Mouse (Mus musculus) megakaryocyte progenitor cell, adult 5-6 weeks (primary cell): ENCODE data around the gene Slc16a6. TPM values are rescaled to one million over a fixed set of nuclear protein-coding genes. Genes with fewer than 3 reads are reported as not detected.

Source experiments
- ATAC-seq: replicated peaks from 2 replicates; pipeline ENCODE4 v1.8.0; 2016; ENCODE audit warnings: mild to moderate bottlenecking, moderate TSS enrichment, inconsistent platforms; ENCODE audit not compliant: poor library complexity
- total RNA-seq, 2 experiments: library from RNA; stranded (forward) in 1 of 2; stranded (reverse) in 1 of 2; fragments of 157-497, 149-512 nt in 1 of 2; fragments of 200-1000 nt in 1 of 2; gene quantifications; 2 replicates each; pipeline versions ENCODE4 v1.2.3 to v1.2.4; 2015 to 2017

Gene Slc16a6
- total RNA-seq, 2 experiments from 2014 or later: 12.6 to 41.6 TPM

DNA sequence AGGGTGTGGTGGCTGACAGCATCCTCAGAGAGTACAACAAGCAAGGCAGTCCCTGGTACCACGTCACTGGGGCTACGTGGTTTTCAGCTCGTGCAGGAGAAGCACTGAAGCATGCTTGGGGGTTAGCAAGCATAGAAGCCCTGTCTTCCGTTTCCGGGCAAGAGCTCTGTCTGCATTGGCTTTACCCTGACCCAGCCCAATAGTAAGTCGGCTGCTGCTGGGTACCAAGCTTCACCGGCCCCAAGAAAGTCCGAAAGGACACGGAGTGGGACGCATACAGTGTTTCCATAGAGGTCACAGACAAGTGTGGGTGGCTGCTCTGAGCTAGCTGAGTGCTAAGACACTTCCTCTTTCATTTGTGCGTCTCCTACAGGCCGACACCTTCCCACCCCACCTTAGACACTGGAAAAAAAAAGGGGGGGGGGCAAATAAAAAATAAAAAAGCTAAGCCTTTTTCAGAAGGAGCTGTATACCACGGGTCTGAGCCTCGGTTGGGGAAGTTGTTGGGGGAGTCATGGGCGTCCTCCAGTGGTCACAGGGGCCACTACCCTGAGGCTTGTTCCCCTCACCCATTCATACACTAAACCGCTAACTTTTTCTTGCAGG is 53.3 kb downstream of the Slc16a6 start:
- peak; percentile 61 for ATAC-seq

DNA sequence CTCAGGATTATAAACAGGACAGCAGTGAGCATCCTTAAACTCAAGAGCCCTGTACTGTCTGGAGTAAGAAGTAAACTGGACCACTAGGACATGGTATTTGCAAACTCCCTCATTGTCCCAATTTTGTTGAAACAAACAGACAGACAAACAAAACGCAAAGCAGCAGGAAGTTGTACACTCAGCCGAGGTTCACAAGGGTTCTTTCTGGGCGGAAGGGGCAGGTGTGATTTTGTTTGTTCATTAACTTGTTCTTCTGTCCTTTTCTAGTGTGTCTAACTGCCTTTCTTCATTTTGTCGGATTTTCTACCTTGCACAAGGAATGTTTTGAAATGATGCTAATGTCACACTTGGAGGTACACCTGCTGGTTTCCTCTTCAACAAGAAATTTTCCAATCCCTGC is 53.9 kb downstream of the Slc16a6 start:
- ATAC-seq: no peak

DNA sequence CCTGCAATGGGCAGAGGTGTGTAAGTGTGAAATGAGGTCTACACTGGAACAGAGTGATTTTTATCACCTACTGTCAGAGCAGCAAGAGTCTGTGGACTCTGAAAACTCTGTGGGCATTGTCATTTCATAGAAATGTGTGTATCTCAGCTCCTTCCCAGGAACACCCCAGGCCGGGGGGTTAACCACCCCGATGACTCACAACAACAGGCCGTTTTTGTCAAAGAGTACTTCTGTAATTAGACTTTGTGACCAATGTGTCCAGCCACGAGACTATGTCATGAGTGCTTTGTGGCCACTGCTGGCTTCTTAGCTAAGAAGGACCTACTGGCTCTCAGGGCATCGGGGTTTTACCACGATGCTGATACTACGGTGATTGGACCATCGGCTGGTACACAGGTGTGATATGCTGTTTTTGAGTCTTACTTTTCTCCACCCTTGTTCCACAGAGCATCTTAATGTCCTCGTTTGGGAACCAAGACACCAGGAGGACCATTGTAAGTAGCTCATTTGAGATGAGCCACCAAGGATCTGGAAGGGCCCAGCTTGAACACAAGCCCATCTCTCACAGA is 55.8 kb downstream of the Slc16a6 start:
- ATAC-seq: peak; percentile 10; the same call in 1 of the 2 replicates

DNA sequence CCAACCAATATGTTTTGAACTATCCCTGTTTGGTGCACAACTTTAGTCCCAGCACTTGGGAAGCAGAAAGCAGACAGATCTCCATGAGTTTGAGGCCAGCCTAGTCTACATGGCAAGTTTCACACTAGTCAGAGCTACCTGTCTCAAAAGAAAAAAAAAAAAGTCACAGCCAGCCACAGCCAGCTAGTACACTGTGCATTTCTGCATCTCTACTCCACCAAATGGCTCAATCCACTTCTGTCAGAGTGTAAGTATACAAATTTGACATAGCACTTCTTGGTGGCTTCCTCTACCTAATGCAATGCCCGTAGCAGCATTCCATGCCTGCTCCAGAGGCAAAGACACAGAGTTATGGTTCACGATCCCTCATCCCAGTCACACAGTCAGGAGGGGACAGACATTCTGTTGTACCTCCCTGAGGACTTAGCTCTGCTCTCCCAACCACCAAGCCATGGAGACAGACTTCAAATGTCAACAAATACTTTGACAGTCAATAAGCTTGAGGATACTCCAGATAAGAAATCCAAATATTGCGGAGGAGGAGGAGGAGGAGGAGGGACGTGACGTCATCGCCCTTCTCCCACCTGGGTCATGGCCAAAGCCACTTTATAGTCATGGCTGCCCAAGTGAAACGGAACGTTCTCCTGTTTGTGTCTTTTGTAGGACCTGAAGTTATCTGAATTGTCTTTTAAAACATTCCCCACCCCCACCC is 56.5 kb downstream of the Slc16a6 start:
- no peak for ATAC-seq

DNA sequence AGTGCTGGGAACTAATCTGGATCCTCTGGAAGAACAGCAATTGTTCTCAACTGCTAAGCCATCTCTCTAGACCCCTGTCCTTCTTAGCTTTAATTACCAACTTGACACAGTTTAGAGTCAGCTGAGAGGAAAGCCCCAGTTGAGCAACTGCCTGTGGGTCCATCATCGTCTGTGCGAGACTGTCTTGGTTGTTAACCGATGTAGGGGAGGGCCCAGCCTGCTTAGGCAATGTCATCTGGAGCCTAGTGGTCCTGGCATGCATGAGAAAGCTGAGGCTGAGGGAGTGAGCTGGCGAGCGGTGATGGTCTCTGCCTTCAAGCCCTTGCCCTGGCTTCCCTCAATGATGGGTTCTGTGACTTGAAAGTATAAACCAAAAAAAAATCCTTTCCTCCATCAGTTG is 58.6 kb downstream of the Slc16a6 start:
- peak; percentile 65; the same call in 1 of the 2 replicates for ATAC-seq

DNA sequence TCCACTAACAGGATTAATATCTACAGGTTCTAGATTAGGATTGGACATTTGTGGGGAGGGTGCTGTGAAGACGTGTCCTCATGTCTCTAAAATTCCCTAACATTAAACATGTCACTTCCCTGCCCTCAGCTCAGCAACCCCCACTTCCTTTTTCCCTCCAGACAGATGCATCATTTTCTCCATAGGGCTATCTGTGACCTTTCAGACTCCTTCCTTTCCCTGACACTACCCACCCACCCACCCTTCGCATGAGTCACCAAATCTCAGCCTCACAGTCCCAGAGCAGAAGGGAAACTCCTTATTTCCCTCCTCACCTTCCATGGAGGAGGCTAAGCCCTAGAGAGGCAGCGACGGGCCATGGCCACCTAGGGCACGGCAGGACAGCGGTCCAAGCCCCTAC is 59.8 kb downstream of the Slc16a6 start, which contains the start of gene 9930022D16Rik:
Gene 9930022D16Rik, plus strand, starts transcription at position 301 of the 400 bp plus-strand sequence.
- ATAC-seq: 0 out of 2 replicates have a peak, but pooled peaks have one; percentile 15

DNA sequence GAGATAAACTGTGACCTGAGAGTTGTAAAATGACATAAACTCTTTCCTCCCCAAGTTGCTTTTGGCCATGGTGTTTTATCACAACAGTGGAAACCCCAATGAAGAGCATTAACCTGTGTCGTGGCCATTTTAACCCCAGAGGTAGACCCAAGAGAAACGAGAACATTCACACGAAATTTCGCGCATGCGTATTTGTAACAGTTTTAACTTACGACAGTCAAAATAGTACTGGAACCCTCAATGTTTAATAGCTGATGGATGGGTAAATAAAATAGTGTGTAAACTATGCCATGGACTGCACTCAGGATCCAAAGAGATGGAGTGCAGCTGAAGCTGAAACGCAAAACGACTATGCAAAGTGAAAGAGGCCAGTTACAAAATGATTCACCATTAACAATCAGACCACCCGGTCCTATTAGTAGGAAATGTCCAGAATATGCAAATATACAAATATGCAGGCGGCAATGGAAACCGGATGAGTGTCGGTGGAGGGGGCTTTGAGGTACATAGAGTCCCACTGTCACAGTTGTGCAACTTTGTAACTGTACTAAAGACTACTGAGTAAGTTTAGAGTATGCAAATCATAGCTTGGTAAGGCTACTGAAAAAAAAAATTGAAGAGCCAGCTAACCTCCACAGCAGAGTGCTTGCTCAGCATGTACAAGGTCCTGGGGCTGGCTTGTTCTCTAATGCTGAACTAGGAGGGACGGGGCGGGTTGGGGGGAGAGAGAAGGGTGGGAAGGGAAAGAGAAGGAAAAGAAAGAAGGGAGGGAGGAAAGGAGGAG is 63.0 kb downstream of the Slc16a6 start:
- no peak for ATAC-seq

DNA sequence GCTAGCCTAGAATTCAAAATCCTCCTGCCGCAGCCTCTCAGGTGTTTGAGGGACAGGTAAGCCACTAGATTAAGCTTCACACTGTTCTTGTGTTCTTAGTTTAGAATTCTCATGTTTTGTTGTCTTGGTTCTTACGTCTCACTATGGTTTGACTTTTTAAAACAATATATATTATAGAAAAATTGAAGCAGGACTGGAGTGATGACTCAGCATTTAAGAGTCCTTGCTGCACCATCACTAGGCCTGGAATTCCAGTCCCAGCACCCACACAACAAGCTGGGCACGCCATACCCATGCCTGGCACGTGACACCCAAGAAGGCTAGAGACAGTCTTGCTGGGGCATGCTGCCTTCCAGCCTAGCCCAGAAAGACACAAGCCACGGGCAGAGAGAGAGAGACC is 67.0 kb downstream of the Slc16a6 start:
- no peak for ATAC-seq

Other genes with a start within 250 kb of the Slc16a6 start
- gene Rgs9, start 175.5 kb downstream of the Slc16a6 start, total RNA-seq (2015): 0.77 TPM in 1 of 2 replicates, not detected in the other
- gene Rgs9, start 175.5 kb downstream of the Slc16a6 start, total RNA-seq (2017): 0.07 TPM in 1 of 2 replicates, not detected in the other
- 50.4 and 59.9 TPM in 2 replicates for gene Gna13, start 110.8 kb downstream of the Slc16a6 start, total RNA-seq (2015)
- 36.3 and 42.8 TPM in 2 replicates for gene Gna13, start 110.8 kb downstream of the Slc16a6 start, total RNA-seq (2017)
- gene 9930022D16Rik, start 59.7 kb downstream of the Slc16a6 start, total RNA-seq (2015): not detected in 2 replicates
- gene 9930022D16Rik, start 59.7 kb downstream of the Slc16a6 start, total RNA-seq (2017): not detected in 2 replicates
- gene Amz2, start 47.7 kb downstream of the Slc16a6 start, total RNA-seq (2015): 34.0 and 37.6 TPM in 2 replicates
- gene Amz2, start 47.7 kb downstream of the Slc16a6 start, total RNA-seq (2017): 51.8 and 65.5 TPM in 2 replicates
- gene Arsg, start 224 bp downstream of the Slc16a6 start, total RNA-seq (2015): 2.0 and 2.9 TPM in 2 replicates
- gene Arsg, start 224 bp downstream of the Slc16a6 start, total RNA-seq (2017): 1.5 and 1.9 TPM in 2 replicates
- 7.4 and 8.8 TPM in 2 replicates for gene Wipi1, start 138.4 kb upstream of the Slc16a6 start, total RNA-seq (2015)
- gene Wipi1, start 138.4 kb upstream of the Slc16a6 start, total RNA-seq (2017): 6.4 and 6.9 TPM in 2 replicates
- 94.1 and 104 TPM in 2 replicates for gene Prkar1a, start 175.8 kb upstream of the Slc16a6 start, total RNA-seq (2015)
- gene Prkar1a, start 175.8 kb upstream of the Slc16a6 start, total RNA-seq (2017): 59.8 and 77.3 TPM in 2 replicates
- not detected in 2 replicates for gene Fam20a, start 248.7 kb upstream of the Slc16a6 start, total RNA-seq (2015)
- not detected in 2 replicates for gene Fam20a, start 248.7 kb upstream of the Slc16a6 start, total RNA-seq (2017)